Mouse (Mus musculus) retina, adult 2 months (tissue): ENCODE measurements around the gene Nfkbia.

Experiments used
- DNase-seq: peaks from one replicate; pipeline ENCODE4 v3.0.0-alpha.2; 2012; ENCODE audit warnings: low read depth, low spot score

Gene Nfkbia

DNA sequence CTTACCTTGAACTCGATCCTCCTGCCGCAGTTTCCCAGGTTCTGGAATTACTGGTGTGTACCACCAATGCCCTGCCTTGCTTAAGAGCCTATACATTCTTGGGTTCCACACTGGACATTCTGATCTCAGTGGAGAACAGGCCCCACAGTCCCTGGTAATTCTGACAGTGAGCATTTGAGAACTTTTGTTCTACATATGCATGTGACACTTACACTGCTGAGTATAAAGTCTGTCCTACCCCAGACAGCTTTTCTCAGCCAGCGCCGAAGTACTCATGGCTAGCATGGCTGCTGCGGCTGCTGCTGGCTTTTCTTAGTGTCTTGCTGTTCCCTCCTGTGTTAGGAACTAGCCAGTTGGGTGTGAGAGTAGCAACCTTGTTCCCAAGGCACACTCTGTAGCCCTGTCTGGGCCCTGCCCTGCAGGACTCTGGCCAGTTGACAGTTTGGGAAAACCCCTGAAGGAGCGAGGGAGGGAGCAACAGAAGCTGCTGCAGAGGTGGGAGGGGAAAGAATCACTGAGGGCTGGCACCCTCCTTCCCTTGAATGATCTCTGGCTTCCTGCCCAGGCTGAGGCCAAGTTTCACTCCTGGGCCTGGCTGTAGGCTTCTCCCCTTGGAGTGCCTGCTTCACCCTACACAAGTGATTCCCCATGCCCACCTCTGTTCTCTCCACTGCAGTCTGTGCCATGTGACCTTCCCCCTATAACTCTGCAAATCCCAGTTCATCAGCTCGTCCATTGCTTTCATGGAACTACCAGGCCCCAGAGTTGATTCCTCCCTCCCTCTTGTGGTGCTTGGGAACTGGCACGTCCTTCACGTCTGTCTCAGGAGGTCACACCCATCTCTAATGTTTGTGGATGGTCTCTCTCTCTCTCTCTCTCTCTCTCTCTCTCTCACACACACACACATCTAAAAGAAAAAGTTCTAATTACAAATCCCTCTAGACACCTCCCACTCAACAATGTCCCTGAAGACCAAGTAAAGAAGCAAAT is 49.3 kb downstream of the Nfkbia start:
- no peak for DNase-seq

DNA sequence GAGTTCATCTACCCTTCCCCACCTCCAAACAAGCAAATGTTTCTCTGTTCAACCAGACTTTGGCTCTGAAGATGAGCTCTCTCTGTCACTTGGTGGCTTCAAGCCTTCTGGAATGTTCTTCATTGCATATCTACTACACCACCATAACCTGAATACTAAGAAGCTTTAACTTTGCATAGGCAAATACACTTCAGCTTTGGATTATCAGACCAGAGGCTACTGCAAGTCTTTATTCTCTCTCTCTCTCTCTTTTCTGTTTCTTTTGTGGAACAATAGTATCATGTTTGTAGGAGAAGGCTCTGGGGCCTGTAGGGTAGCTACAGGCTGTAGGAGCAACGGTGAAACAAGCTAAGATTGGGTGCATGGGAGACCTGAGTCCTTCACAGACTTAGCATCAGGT is 50.2 kb downstream of the Nfkbia start:
- no peak for DNase-seq

DNA sequence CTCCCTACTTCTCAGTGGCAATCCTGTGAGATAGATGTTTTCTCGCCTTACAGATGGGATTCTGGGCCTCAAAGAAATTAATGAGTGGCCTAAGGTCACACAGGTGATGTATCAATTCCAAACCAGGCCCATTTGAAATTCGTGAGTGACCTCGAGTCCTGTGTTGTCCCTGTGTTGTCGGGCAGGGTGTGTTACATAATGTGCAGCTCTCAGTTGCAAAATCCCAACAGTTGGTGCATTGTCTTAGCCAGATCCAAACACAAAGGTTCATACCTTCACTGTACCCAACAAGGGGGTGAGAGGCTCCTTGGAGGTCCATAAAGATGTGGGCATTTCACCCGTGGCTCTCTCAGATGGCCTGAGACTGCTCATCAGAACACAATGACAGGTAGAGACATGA is 52.0 kb downstream of the Nfkbia start:
- DNase-seq, result no peak
